Mouse (Mus musculus): ENCODE measurements around the gene Cygb.
"Not testable (repeated sequence)": the region's sequence is repeated elsewhere in the genome, so short reads cannot be mapped to it uniquely, and the experiment has no call there.

Cygb gene

DNA sequence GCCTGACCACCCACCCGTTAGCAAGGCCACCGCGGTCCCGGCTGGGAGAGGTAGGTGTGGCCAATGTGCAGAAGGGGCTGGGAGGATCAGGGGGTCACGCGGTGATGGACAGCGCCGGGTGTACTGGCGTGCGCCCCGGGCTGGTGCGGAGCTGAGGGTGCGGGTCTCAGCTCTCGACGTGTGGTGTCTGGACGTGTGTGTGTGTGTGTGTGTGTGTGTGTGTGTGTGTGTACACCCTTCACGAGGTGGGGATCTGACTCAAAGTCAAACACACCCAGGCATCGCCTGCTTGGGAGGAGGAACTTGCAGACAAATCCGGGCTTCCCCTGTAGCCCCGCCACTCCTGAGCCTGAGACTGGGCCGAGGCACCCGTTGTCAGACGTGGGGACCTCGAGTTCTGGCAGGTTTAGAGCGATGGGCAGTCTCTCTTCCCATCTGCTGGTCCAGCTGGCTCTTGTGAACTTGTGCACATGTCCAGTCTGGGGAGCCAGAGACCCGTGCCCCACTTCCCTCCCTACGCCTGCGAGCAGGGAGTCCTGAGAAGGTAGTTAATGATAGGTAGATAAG is at the start of gene Cygb:
Gene Cygb (minus strand): TSS at position 59 of the 567 bp plus-strand sequence.
- no peak for DNase-seq

DNA sequence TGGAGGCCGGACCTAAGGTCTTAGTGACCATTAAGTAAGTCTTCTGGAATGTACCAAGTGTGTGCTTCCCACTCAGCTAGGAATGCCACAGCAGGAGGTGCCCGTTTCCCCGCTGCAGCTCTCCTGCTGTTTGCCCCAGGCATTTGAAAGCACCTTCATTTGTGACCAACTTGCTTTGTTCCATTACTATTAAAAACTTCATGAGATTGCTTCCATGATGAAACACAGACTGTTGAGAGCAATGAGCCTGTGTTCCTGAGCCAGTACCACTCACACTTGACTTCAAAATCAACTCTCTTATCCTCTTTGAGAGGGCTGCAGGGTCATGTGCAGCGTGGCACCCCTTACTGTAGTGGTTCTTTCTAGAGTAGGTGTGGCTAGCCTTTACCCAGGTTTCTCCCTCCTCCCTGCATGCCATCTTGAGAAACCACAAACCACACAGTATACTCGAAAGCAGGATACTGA is 47.3 kb upstream of the Cygb start:
- no peak for DNase-seq

DNA sequence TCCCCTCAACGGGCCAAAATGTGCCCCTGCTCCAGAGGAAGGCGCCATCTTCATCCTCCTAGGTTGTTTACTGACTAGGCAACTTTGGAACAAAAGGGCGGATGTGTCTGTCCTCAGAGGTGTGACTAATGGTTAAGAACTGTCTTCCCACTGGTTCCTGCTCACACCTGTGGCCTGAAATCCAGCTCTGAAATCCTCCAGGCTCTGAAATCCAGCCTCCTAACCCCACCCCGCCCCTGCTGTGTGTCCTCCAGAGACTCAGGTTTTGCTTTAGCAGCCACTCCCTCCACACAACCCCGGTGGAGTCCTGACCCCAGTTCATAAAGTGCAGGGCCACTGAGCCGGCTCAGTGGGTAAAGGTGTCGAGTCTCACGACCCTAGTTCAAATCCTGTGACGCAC is 43.4 kb upstream of the Cygb start:
- no peak for DNase-seq

DNA sequence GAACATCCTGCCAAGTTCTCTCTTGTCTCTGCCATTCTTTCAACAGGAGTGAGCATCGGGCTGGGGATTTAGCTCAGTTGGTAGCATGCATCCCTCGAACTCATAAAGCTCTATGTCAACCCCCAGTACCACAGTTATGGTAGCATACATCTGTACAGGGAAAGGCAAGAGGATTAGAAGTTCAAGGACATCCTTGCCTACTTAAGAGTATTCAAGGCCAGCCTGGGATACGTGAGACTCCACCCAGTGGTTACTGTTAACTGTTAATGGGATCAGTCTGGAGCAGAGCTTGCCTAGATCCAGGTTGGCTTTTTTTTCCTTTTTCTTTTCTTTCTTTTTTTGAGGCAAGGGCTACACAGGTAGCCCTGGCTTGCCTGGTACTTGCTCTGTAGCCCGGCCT is 42.3 kb upstream of the Cygb start:
- DNase-seq = no peak

DNA sequence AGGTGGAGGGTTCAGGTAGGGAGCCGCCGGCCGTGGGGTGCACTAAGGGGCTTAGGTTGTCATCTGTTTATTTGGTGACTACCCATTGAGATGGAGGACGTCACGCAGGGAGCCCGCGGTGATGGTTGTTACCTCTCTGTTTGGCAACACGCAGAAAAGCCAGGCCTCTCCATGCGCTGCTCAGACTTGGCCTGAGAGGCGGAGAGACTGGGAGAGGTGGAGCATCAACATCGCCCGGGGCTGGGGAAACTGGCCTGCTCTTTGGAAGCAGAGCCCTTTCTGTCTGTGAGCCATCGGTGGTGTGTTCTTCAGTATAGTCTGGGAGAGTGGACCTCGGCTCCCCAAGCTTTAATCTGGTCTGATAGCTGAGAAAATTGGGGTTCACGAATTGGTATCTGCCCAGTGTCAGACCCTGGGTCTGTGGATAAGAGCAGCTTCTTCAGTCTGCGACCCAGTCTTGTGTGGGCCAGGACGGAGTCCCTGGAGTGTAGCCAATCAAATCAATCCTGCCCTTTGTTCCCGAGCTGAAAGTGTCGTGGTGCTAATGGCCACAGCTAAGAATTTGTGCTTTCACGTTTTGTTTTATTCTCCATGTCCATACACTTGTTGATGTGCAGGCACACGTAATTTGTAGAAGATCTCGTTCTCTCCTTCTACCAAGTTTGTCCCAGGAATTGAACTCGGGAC is 41.2 kb upstream of the Cygb start:
- DNase-seq = no peak

DNA sequence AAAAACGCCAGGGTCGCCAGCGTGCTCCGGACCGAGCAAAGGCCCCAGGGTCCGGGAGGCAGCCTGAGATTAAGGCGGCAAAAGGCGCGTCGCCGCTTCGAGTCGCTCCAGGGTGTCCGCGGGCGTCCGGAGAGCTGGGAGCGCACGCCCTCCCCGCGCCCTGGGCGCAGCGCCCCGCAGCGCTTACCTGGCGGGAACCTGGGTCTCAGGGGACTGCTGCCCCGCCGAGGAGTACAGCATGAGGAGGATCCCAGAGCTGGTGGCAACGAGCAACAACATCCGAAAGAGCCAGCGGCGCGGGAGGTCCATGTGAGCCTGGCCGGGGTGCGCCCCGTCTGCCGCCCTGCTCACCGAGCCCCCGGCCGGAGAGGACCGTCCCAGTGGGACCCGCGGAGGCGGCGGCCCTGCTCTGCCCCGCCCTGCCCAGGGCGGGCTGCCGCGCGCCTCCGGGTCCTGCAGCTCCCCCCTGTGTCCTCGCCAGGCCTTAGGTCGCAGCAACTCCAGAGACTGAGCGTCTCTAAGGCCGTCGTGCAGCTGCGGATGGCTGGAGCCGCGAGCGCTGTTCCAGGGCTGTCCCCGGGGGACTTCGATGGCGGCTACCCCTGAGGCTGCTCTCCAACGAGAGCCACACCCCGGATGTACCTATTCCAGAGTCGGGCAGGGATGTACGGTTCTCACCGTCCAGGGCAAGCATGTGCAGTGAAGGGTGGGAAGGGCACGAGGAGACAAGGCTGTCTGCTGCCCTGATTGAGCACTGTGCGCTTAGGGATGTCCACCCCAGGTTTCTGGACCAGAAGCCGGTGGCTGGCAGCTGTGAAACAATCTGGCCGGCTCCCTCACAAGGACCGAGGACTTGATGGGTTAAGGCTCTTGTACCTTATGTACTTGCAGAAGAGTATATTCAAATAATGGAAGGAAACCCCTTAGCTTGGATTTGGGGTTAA is 40.4 kb upstream of the Cygb start:
- DNase-seq = no peak

DNA sequence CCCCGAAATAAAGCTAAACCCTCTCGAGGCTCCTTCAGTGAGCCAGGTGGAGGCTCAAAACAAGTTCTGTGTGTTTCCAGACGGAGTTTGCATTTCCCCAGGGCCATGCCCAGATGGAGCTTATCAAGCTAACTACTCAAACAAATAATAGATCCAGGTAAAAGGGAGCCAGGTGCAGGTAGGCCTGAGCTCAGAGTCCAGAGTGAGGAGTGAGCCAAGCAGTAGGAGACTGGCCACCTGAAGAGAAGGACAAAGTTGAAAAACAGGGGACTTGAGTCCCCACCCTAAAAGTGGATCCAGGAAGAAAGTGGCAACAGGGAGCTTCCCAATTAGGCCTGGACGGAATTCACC is 39.8 kb upstream of the Cygb start:
- DNase-seq = no peak

DNA sequence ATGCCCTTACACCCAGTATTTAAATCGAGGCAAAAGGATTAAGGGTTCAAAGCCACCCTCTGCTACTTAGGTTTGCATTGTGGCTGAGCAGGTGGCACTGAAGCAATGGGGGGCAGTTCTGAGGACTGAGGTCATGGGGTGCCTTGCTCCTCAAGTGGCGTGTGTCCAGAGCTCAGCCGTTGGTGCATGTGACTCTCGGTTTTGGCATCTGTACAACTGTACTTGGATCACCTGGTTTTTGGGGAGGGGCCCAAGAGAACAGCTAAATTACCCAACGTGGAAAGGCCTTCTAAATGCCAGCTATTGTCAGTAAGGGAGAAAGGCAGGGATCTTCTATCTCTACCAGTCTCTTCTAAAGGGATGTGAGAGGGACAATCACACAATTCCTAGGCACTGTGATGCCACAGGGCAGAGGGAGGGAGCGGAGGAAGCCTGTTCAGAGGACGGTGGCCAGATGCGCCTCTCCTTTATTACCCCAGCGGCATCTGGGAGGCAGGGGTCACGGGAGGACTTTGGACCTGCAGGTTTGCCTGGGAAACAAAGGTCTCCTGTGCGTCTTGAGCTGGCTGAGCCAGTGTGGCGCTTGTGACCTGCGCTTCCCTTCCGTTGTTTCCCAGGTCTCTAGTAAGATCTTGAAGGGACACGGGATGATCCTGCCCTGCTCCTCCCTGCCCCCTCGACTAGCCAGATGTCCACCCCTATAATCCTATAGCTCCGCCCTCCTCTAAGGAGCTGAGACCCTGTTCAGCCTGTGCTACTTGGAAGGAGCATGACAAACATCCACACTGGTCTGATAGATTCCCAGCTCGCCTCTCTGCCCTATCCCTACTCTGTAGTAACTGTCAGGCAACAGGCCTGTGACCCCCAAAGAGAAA is 36.8 kb upstream of the Cygb start:
- DNase-seq = no peak

DNA sequence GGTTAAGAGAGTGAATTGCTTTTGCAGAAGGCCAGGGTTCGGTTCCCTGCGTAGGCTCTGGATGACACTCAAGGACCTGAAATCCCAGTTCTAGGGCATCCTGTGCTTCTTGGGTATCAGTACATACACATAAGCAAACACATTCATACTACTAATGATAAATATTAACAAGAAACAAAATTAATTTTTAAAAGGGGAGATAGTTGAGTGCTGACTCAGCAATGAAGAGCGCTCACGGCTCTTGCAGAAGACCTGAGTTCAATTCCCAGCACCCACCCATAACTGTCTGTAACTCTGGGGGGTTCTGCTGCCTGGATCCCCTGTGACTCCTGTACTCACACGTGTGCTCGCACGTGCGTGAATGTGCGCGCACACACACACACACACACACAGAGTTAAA is 35.5 kb upstream of the Cygb start:
- DNase-seq = no peak

DNA sequence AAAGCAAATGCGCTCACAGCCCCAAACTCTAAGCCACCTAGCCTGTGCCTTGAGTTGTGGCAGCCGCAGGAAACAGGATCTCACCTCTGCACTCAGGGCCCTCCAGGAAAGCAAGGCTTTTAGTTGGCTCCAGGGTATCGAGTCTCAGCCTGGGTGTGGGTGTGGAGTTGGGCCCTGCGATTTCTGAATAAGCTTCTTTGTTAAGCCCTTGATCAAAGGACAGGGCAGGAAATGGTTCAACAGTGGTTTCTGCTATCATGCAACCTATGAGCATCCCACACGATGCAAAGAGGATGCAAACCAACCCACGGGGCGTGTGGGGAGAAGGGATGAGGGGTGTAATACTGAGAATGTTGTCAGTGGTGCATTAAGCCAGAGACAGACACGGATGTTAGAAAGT is 33.8 kb upstream of the Cygb start:
- no peak for DNase-seq

DNA sequence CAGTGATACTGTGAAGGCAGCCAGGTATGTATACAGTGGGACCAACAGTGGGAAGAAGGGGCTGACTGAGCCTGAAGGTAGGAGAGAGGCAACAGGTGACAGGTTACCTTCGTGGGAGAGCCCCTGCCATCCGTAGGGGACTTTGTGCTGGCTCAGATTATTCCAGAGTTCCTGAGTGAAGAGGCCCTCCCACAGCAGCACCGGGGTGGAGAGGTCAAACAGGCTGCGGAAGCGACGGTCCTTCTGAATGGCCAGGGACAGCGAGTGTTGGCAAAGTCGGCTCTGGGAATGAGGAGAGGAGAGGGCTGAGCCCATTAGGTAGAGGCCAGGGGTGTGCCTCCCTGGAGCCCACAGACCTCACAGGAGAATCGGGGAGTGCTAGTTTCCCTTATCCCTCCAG is 31.6 kb upstream of the Cygb start:
- no peak for DNase-seq

DNA sequence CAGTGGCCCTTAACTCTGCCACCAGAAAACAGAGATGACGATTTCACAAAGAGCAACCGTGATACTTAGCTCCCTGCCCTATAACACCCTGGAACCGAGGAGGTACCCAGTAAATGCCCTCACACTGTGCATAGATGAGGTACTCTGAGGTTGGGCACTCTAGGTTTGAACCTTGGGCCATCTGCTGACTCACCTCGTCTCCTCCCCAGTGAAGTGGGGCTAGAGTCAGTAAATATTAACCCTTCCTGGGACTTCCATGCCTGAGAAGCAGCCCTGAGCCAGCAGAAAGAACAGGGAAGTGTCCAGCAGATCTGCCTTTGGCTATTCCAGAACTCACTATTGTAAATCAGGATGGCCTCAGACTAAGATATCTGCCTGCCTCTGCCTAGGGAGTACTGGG is 29.7 kb upstream of the Cygb start:
- no peak for DNase-seq

DNA sequence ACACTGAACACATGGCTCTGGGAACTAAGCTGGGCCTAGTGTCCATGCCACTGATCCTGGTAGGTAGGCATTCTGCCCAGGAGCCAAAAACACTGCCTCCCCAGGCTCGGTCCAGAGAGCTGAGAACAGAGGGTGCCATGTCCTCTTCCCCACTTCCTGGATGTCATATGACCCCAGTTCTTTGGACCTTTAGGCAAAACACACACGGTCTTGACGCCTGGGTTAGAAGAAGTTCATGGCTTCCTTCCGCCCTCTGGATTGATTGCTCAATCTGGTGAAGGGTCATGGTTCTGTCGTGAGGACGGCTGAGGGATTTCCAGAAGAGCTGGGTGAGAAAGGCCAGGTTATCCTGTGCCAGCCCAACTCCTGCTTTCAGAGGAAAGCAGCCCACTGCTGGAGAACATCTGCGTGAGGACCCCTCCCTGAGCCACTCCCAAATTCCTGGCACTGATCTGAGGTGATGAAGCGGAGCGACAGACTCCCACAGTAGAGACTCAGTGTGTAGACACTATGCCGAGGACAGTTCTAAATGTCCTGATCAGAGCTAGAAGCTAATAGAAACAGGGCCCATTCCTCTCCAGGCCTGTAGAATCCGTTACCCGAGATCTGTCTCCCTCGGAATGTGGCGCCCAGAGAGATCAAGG is 28.5 kb upstream of the Cygb start:
- no peak for DNase-seq

DNA sequence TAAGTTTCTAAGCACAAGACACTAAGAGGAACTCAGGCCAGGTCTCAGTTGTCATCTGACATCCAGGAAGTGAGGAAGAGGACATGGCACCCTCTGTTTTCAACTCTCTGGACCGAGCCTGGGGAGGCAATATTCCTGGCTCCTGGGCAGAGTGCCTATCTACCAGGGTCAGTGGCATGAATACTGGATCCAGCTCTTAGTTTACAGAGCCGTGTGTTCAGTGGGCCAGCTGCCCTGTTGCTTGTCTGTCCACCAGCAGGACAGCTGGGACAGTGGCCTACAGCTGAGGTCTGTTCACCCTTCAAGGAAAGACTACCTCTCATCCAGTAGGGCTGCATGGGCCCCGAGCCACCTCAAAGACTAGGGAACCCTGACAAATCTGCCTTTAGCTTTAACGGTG is 27.0 kb upstream of the Cygb start:
- no peak for DNase-seq

DNA sequence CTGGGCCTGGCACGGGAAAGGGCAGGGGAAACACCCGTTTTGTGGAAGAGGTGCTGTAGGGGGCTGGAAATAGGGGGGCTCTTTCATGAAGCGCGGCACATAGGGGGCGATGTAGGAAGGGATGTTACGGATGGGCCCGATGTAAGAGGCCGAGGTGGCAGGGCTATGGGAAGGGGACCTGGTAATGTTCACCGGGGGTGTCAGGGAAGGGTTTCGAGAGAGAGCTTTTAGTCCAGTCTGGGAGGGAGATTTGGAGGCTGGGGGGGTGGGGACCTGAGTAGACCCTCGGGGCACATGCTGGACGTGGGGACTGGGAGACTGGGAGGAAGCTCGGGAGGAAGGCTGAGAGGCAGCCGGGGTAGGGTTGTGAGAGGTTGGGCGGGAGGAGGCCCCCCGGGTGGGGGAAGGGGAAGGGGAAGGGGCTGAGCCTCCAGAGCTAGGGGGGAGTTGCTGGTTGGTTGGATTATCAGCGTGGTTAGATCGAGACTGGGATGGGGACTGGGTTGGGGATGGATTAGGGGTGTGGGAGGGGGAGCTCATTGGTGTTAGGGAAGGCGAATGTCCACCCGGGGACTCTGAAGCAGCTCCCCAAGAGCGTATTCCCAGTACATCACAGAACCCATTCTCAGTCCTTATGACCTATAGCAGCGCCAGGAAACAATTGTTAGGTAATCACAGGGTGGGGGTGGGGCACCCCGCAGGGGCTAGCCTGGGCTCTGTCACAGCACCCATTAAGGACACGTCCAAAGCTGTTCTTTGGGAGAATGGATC is 26.4 kb upstream of the Cygb start:
- DNase-seq = no peak

DNA sequence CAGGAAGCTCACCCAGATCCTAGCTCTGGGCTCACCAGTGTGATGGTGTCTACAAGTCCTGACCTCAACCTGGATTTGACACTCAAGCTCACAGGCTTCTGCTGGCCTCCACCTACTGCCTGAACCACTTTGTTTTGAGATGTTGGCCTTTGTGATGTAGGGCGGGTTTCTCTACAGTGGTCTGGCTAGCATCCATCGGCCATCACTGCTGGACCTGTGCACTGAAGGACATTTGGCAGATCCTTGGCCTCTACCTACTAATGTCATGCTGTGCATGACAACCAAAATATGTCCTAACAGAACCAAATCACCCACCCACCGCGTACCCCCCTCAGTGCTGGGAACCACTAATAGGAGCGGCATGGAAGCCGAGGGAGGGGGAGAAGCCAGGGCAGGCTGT is 25.0 kb upstream of the Cygb start:
- no peak for DNase-seq

DNA sequence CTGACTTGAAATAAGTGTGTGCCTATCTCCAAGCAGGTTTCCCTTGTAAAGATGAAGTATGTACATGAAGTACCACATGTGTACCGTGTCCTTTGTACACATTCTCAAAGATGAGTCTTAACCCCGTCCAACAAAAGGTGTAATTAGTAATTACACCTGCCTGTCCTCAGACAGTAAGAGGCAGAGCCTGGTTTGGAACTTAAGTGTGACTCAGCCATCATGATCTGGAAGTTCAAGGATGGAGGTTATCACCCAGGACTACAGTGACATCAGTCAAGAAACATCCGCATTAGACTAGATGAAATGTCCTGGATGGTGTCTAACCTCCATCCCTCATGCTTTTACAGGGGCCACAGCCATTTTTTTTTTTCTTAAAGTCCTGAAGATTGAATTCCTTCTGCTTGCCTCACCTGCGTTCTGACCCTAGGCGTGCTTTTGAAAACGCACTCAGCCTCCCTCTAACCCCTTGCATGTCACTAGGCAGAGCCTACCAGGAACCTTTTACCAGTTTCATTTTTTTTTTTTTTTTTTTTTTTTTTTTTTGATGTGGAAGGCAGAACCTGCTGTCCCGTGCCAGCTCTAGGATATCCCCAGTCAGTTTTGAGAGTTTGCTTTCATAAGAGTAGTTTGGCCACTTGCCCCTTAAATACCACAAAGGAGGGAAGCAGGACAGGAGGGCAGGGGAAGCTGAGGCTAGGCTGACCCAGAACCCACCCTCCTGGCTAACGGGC is 23.8 kb upstream of the Cygb start:
- DNase-seq = no peak

DNA sequence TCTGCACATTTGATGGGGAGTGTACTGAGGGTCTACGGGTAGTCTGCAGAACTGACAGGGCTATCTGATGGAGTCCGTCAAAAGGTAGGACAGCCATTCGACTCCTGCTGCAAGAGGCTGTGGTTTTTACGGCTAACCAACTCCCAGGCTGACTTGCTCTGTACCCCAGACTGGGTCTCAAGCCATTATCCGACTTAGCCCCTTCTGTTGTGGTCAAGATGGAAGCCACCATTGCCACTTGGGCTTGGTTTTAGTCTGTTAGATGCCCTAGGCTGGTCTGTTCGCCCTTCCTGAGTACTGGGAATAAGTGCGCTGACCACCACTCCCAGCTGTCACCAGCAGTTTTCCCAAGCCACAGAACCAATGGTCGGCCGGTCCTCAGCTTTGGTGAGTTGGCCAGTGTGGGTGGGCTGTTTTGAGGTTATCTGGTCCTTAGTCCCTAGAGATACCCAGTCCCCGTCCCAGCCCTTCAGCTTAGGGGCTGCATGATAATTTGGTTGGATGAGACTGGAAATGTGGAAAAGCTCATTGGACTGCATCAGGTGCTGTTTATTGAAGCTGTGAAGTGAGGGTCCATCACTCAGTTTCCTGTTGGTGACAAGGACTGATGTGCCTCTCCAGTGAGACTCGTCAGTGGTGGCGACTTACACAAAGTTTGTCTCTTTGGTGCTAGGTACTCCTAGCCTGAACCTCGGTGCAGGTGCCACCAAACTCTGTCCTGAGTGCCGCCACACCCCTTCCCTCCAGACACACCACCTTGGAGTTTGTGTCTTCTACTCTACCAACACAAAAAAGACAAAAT is 22.3 kb upstream of the Cygb start:
- DNase-seq = no peak

DNA sequence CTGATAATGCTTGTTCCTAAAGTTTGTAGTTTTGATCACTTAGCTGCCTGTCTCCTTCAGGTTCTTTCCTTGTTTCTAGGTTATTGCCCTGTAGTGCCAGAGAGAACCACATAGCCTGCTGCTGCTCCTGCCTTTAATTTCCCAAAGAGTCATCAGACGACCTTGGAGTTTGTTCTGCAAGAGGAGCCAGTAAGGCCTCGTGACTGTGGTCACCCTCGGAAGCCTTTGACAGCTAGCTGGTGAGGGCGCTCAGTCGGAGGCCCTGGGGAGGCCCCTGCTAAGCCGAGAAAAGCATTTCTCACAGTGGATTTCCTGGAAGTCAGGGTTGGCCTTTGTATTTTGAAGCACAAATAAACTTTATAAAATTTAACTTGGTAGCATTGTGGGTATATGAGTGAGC is 21.3 kb upstream of the Cygb start:
- not testable (repeated sequence) for DNase-seq
